Mouse (Mus musculus) megakaryocyte, embryonic 14.5 days (primary cell): ENCODE measurements at regions not wholly inside any gene's neighbourhood (a gene's known extent, or its start where the extent isn't known, plus 50 kb on each side); places are given as distances from the start of the nearest gene placed in this dataset.

Experiments
- H3K27me3 ChIP-seq: replicated peaks from 2 replicates; pipeline ENCODE3; 2012; ENCODE audit warnings: inconsistent platforms
- H3K36me3 ChIP-seq: replicated peaks from 2 replicates; pipeline ENCODE3; 2012; ENCODE audit warnings: low read length, inconsistent platforms, mixed read lengths
- H3K4me1 ChIP-seq: 2 replicates; pipeline ENCODE4 v1.6.1; 2012; ENCODE audit warnings: inconsistent platforms
- H3K4me3 ChIP-seq: replicated peaks from 2 replicates; pipeline ENCODE3; 2012; ENCODE audit warnings: moderate library complexity, mild to moderate bottlenecking, inconsistent platforms
- H3K9me3 ChIP-seq: 2 replicates; pipeline ENCODE4 v1.6.1; 2012; ENCODE audit warnings: inconsistent platforms
- FLI1 ChIP-seq: IDR thresholded peaks from 2 replicates; pipeline ENCODE4 v1.6.1; 2012; ENCODE audit warnings: low read length, inconsistent platforms, mixed read lengths
- GATA1 ChIP-seq: IDR thresholded peaks from 3 replicates; pipeline ENCODE4 v1.6.1; 2012; ENCODE audit warnings: mixed read lengths, low read length, inconsistent platforms, borderline replicate concordance

GRCm38 (mm10) chr13:70192101-70193025, 390.2 kb downstream of the Med10 start:
- TF ChIP-seq FLI1 (no peak), GATA1 (no peak)
- no peaks in the 10 kb centered on the region for H3K27me3 ChIP-seq

GRCm38 (mm10) chr13:70193270-70193669, 391.1 kb downstream of the Med10 start:
- no peak overlapping the region for H3K4me3 ChIP-seq
- H3K4me1 ChIP-seq, result no peaks in the 10 kb centered on the region
- TF ChIP-seq FLI1, result no peak
- no peaks in the 10 kb centered on the region for H3K27me3 ChIP-seq
- H3K36me3 ChIP-seq, result no peaks in the 10 kb centered on the region
- H3K9me3 ChIP-seq, result peaks cover 40% of the 10 kb centered on the region

More at GRCm38 (mm10) chr13:70192101-70193025, 390.2 kb downstream of the Med10 start:
- Histone ChIP-seq H3K4me1 (no peaks in the 10 kb centered on the region), H3K4me3 (no peak overlapping the region), H3K9me3 (peaks cover 40% of the 10 kb centered on the region), H3K36me3 (no peaks in the 10 kb centered on the region)

- H3K9me3 ChIP-seq, result peaks cover 40% of the 10 kb centered on the region
- H3K27me3 ChIP-seq, result no peaks in the 10 kb centered on the region
- H3K4me1 ChIP-seq, result no peaks in the 10 kb centered on the region
- H3K36me3 ChIP-seq, result no peaks in the 10 kb centered on the region
- H3K4me3 ChIP-seq, result no peak overlapping the region
- TF ChIP-seq GATA1, result no peak
- no peak for TF ChIP-seq FLI1
Observed at GRCm38 (mm10) chr13:70195854-70196253, 393.7 kb downstream of the Med10 start.

GRCm38 (mm10) chr13:70198638-70199037, 396.4 kb downstream of the Med10 start:
- peaks cover 29% of the 10 kb centered on the region for H3K9me3 ChIP-seq
- no peaks in the 10 kb centered on the region for H3K27me3 ChIP-seq
- TF ChIP-seq GATA1 (no peak), FLI1 (no peak)
- no peak overlapping the region for H3K4me3 ChIP-seq
- no peaks in the 10 kb centered on the region for H3K36me3 ChIP-seq
- no peaks in the 10 kb centered on the region for H3K4me1 ChIP-seq

GRCm38 (mm10) chr13:70199087-70199486, 396.9 kb downstream of the Med10 start:
- no peaks in the 10 kb centered on the region for H3K36me3 ChIP-seq
- peaks cover 26% of the 10 kb centered on the region for H3K9me3 ChIP-seq
- TF ChIP-seq FLI1, result no peak
- TF ChIP-seq GATA1, result no peak
- H3K4me1 ChIP-seq, result no peaks in the 10 kb centered on the region
- no peaks in the 10 kb centered on the region for H3K27me3 ChIP-seq
- H3K4me3 ChIP-seq, result no peak overlapping the region

- Histone ChIP-seq H3K27me3 (no peaks in the 10 kb centered on the region), H3K4me3 (no peak overlapping the region), H3K4me1 (no peaks in the 10 kb centered on the region), H3K36me3 (no peaks in the 10 kb centered on the region), H3K9me3 (peaks cover 37% of the 10 kb centered on the region)
- TF ChIP-seq FLI1 (no peak), GATA1 (no peak)
Observed at GRCm38 (mm10) chr13:70205334-70205733, 403.1 kb downstream of the Med10 start.

- Histone ChIP-seq H3K4me1 (no peaks in the 10 kb centered on the region), H3K36me3 (no peaks in the 10 kb centered on the region), H3K9me3 (peaks cover 57% of the 10 kb centered on the region), H3K4me3 (no peak overlapping the region), H3K27me3 (no peaks in the 10 kb centered on the region)
- no peak for TF ChIP-seq GATA1
- no peak for TF ChIP-seq FLI1
Observed at GRCm38 (mm10) chr13:70210158-70210557, 408.0 kb downstream of the Med10 start.

GRCm38 (mm10) chr13:70213017-70213416, 410.8 kb downstream of the Med10 start:
- Histone ChIP-seq H3K4me3 (no peak overlapping the region), H3K9me3 (peaks cover 63% of the 10 kb centered on the region), H3K27me3 (no peaks in the 10 kb centered on the region), H3K36me3 (no peaks in the 10 kb centered on the region), H3K4me1 (no peaks in the 10 kb centered on the region)
- TF ChIP-seq GATA1, result no peak
- TF ChIP-seq FLI1, result no peak

- Histone ChIP-seq H3K36me3 (no peaks in the 10 kb centered on the region), H3K4me3 (no peak overlapping the region), H3K4me1 (no peaks in the 10 kb centered on the region), H3K27me3 (no peaks in the 10 kb centered on the region), H3K9me3 (peaks cover 58% of the 10 kb centered on the region)
- TF ChIP-seq FLI1 (no peak), GATA1 (no peak)
Observed at GRCm38 (mm10) chr13:70213622-70214021, 411.4 kb downstream of the Med10 start.

GRCm38 (mm10) chr13:70214022-70214654, 411.9 kb downstream of the Med10 start:
- TF ChIP-seq FLI1 (no peak), GATA1 (no peak)
- Histone ChIP-seq H3K9me3 (peaks cover 62% of the 10 kb centered on the region), H3K36me3 (no peaks in the 10 kb centered on the region)

More at GRCm38 (mm10) chr13:70214022-70214654, 411.9 kb downstream of the Med10 start:
- Histone ChIP-seq H3K4me3 (peak overlapping the region; percentile 31), H3K27me3 (no peaks in the 10 kb centered on the region), H3K4me1 (no peaks in the 10 kb centered on the region)
